Mouse (Mus musculus): ENCODE data around the gene Pcolce2. TPM values are rescaled to one million over a fixed set of nuclear protein-coding genes. Genes with fewer than 3 reads are reported as not detected.

The Pcolce2 gene
- polyA plus RNA-seq, 1 experiment = 0.38 TPM

GRCm38 (mm10) chr9:95667836-95668235, 30.4 kb downstream of the Pcolce2 start:
- Histone ChIP-seq H3K36me3 (ENCODE audit: control insufficient read depth, insufficient read depth, low read length) (no peaks in the 10 kb centered on the region), H3K4me1 (replicated peaks; ENCODE audit: control insufficient read depth, insufficient read depth, low read length) (no peaks in the 10 kb centered on the region), H3K27me3 (ENCODE audit: control insufficient read depth, insufficient read depth, low read length) (no peaks in the 10 kb centered on the region; the same call in 1 of the 2 replicates), H3K4me3 (ENCODE audit: control insufficient read depth, insufficient read depth, low read length) (no peak overlapping the region), H3K27ac (ENCODE audit: control insufficient read depth, insufficient read depth, low read length) (no peak overlapping the region)
- WGBS = 67% methylated on average over 9 of the region's 9 CpGs
- TF ChIP-seq POLR2A (IDR thresholded peaks at IDR 0.05; ENCODE audit: control insufficient read depth, extremely low read depth, insufficient read depth, low read length, poor library complexity) = no peak
- TF ChIP-seq CTCF (IDR thresholded peaks at IDR 0.05; ENCODE audit: borderline replicate concordance, control insufficient read depth, extremely low read depth, insufficient read depth, low read length, poor library complexity) = no peak
- no peak for DNase-seq

GRCm38 (mm10) chr9:95668306-95668705, 30.9 kb downstream of the Pcolce2 start:
- Histone ChIP-seq H3K27ac (ENCODE audit: control insufficient read depth, insufficient read depth, low read length) (no peak overlapping the region), H3K27me3 (ENCODE audit: control insufficient read depth, insufficient read depth, low read length) (no peaks in the 10 kb centered on the region; the same call in 1 of the 2 replicates), H3K36me3 (ENCODE audit: control insufficient read depth, insufficient read depth, low read length) (no peaks in the 10 kb centered on the region), H3K4me3 (ENCODE audit: control insufficient read depth, insufficient read depth, low read length) (no peak overlapping the region), H3K4me1 (replicated peaks; ENCODE audit: control insufficient read depth, insufficient read depth, low read length) (no peaks in the 10 kb centered on the region)
- WGBS = 91% methylated on average over 5 of the region's 5 CpGs
- TF ChIP-seq CTCF (IDR thresholded peaks at IDR 0.05; ENCODE audit: borderline replicate concordance, control insufficient read depth, extremely low read depth, insufficient read depth, low read length, poor library complexity) (no peak), POLR2A (IDR thresholded peaks at IDR 0.05; ENCODE audit: control insufficient read depth, extremely low read depth, insufficient read depth, low read length, poor library complexity) (no peak)
- DNase-seq = no peak

- WGBS = 97% methylated on average over 3 of the region's 3 CpGs
Observed at GRCm38 (mm10) chr9:95672331-95672730, 34.9 kb downstream of the Pcolce2 start.

GRCm38 (mm10) chr9:95672760-95673159, 35.4 kb downstream of the Pcolce2 start:
- Histone ChIP-seq H3K4me1 (replicated peaks; ENCODE audit: control insufficient read depth, insufficient read depth, low read length) (no peaks in the 10 kb centered on the region), H3K27me3 (ENCODE audit: control insufficient read depth, insufficient read depth, low read length) (no peaks in the 10 kb centered on the region), H3K4me3 (ENCODE audit: control insufficient read depth, insufficient read depth, low read length) (no peak overlapping the region), H3K27ac (ENCODE audit: control insufficient read depth, insufficient read depth, low read length) (no peak overlapping the region), H3K36me3 (ENCODE audit: control insufficient read depth, insufficient read depth, low read length) (no peaks in the 10 kb centered on the region)
- no peak for TF ChIP-seq CTCF (IDR thresholded peaks at IDR 0.05; ENCODE audit: borderline replicate concordance, control insufficient read depth, extremely low read depth, insufficient read depth, low read length, poor library complexity)
- TF ChIP-seq POLR2A (IDR thresholded peaks at IDR 0.05; ENCODE audit: control insufficient read depth, extremely low read depth, insufficient read depth, low read length, poor library complexity) = no peak
- DNase-seq = no peak
- WGBS = 91% methylated on average over 6 of the region's 6 CpGs

More at GRCm38 (mm10) chr9:95672331-95672730, 34.9 kb downstream of the Pcolce2 start:
- DNase-seq = no peak
- TF ChIP-seq POLR2A (IDR thresholded peaks at IDR 0.05; ENCODE audit: control insufficient read depth, extremely low read depth, insufficient read depth, low read length, poor library complexity) = no peak
- no peak for TF ChIP-seq CTCF (IDR thresholded peaks at IDR 0.05; ENCODE audit: borderline replicate concordance, control insufficient read depth, extremely low read depth, insufficient read depth, low read length, poor library complexity)
- H3K27me3 ChIP-seq (ENCODE audit: control insufficient read depth, insufficient read depth, low read length) = no peaks in the 10 kb centered on the region
- no peak overlapping the region for H3K27ac ChIP-seq (ENCODE audit: control insufficient read depth, insufficient read depth, low read length)
- H3K4me1 ChIP-seq (replicated peaks; ENCODE audit: control insufficient read depth, insufficient read depth, low read length) = no peaks in the 10 kb centered on the region
- H3K36me3 ChIP-seq (ENCODE audit: control insufficient read depth, insufficient read depth, low read length) = no peaks in the 10 kb centered on the region
- H3K4me3 ChIP-seq (ENCODE audit: control insufficient read depth, insufficient read depth, low read length) = no peak overlapping the region

GRCm38 (mm10) chr9:95675064-95675699, 37.8 kb downstream of the Pcolce2 start:
- TF ChIP-seq CTCF (IDR thresholded peaks at IDR 0.05; ENCODE audit: borderline replicate concordance, control insufficient read depth, extremely low read depth, insufficient read depth, low read length, poor library complexity) (no peak), POLR2A (IDR thresholded peaks at IDR 0.05; ENCODE audit: control insufficient read depth, extremely low read depth, insufficient read depth, low read length, poor library complexity) (no peak)
- no peak overlapping the region for H3K4me3 ChIP-seq (ENCODE audit: control insufficient read depth, insufficient read depth, low read length)
- DNase-seq = no peak
- H3K4me1 ChIP-seq (replicated peaks; ENCODE audit: control insufficient read depth, insufficient read depth, low read length) = no peaks in the 10 kb centered on the region
- WGBS = 88% methylated on average over 9 of the region's 9 CpGs
- no peak overlapping the region for H3K27ac ChIP-seq (ENCODE audit: control insufficient read depth, insufficient read depth, low read length)
- H3K36me3 ChIP-seq (ENCODE audit: control insufficient read depth, insufficient read depth, low read length) = no peaks in the 10 kb centered on the region
- no peaks in the 10 kb centered on the region for H3K27me3 ChIP-seq (ENCODE audit: control insufficient read depth, insufficient read depth, low read length)

- no peak for DNase-seq
- H3K4me1 ChIP-seq (replicated peaks; ENCODE audit: control insufficient read depth, insufficient read depth, low read length) = no peaks in the 10 kb centered on the region
- TF ChIP-seq POLR2A (IDR thresholded peaks at IDR 0.05; ENCODE audit: control insufficient read depth, extremely low read depth, insufficient read depth, low read length, poor library complexity) (no peak), CTCF (IDR thresholded peaks at IDR 0.05; ENCODE audit: borderline replicate concordance, control insufficient read depth, extremely low read depth, insufficient read depth, low read length, poor library complexity) (no peak)
- no peak overlapping the region for H3K27ac ChIP-seq (ENCODE audit: control insufficient read depth, insufficient read depth, low read length)
- H3K27me3 ChIP-seq (ENCODE audit: control insufficient read depth, insufficient read depth, low read length) = no peaks in the 10 kb centered on the region
- WGBS = 94% methylated on average over 4 of the region's 4 CpGs
- H3K4me3 ChIP-seq (ENCODE audit: control insufficient read depth, insufficient read depth, low read length) = no peak overlapping the region
- H3K36me3 ChIP-seq (ENCODE audit: control insufficient read depth, insufficient read depth, low read length) = no peaks in the 10 kb centered on the region
Observed at GRCm38 (mm10) chr9:95676021-95676420, 38.6 kb downstream of the Pcolce2 start.

All from thymus, adult 2 months (tissue).